Mouse (Mus musculus) macrophage (primary cell): ENCODE data around the gene 9030025P20Rik. TPM values are rescaled to one million over a fixed set of nuclear protein-coding genes. Genes with fewer than 3 reads are reported as not detected.
A peak's percentile ranks its signal among the peaks of the same experiment; 100 is the strongest.
"Not testable (repeated sequence)": the region's sequence is repeated elsewhere in the genome, so short reads cannot be mapped to it uniquely, and the experiment has no call there.

Experiments
- H3K27ac ChIP-seq: fragments of 350-480 bp; formaldehyde crosslinking; 2 replicates; pipeline ENCODE4 v1.9.0; 2021
- H3K36me3 ChIP-seq: fragments of 350-480 bp; formaldehyde crosslinking; 2 replicates; pipeline ENCODE4 v1.9.0; 2021; ENCODE audit errors: inconsistent target
- H3K4me3 ChIP-seq: fragments of 350-480 bp; formaldehyde crosslinking; 2 replicates; pipeline ENCODE4 v1.9.0; 2021; ENCODE audit errors: inconsistent target
- H3K79me2 ChIP-seq: fragments of 350-480 bp; formaldehyde crosslinking; 2 replicates; pipeline ENCODE4 v1.9.0; 2021; ENCODE audit errors: inconsistent target
- WGBS: methylation state at CpG from one replicate; pipeline ENCODE4 v1.1.7; 2026; ENCODE audit warnings: inconsistent platforms; ENCODE audit not compliant: missing documents; 5-methylcytosine and 5-hydroxymethylcytosine counted together
- polyA plus RNA-seq: library from polyadenylated mRNA; stranded (reverse); fragments of 250-400 nt; gene quantifications from 3 replicates; pipeline ENCODE4 v1.2.4, GENCODE M21; 2018; ENCODE audit warnings: inconsistent platforms
- total RNA-seq, 78 experiments: library from RNA; depleted of rRNA; stranded (reverse); fragments of 250-400 nt; gene quantifications; 1 replicate in 9 of 78; 2 replicates in 24 of 78; 3 replicates in 43 of 78; 4 replicates in 2 of 78; pipeline ENCODE4 v1.2.4; 2018; ENCODE audit warnings: inconsistent platforms in 56 of 78

Gene 9030025P20Rik
- 100 to 1,000 TPM in 21 of 26 experiments, 10 to 100 TPM in 5; 52.4 to 235 (median 165) TPM for total RNA-seq (2018; cell fraction: chromatin; rRNA removed)
- 10 to 100 TPM in 5 of 26 experiments, 1 to 10 TPM in 21; 4.2 to 15.0 (median 7.1) TPM for total RNA-seq (2018; cell fraction: cytosol; rRNA removed)
- 100 to 1,000 TPM in 7 of 26 experiments, 10 to 100 TPM in 19; 30.6 to 163 (median 77.9) TPM for total RNA-seq (2018; cell fraction: nucleus; rRNA removed)
- 4.2 to 10.6 TPM (median 4.7 TPM) in 3 replicates for polyA plus RNA-seq

GRCm38 (mm10) chr17:14978362-14979038 is at the start of gene 9030025P20Rik, which contains the start of gene Gm3417:
Gene 9030025P20Rik (plus strand): TSS chr17:14978468.
Gene Gm3417 (minus strand): TSS chr17:14978790.
- not testable (repeated sequence) for H3K79me2 ChIP-seq, H3K4me3 ChIP-seq, H3K27ac ChIP-seq, H3K36me3 ChIP-seq
- no CpG with 5 or more reads among the region's 60 CpGs for WGBS

- no peak overlapping the region for H3K4me3 ChIP-seq
- no peaks in the 10 kb centered on the region for H3K36me3 ChIP-seq
- WGBS, result 95% methylated on average over 5 of the region's 5 CpGs
- H3K27ac ChIP-seq, result no peak overlapping the region
- H3K79me2 ChIP-seq, result no peaks in the 10 kb centered on the region
These were observed 49.6 kb upstream of the 9030025P20Rik start for GRCm38 (mm10) chr17:14928631-14929030.

GRCm38 (mm10) chr17:14930697-14931096 is 47.6 kb upstream of the 9030025P20Rik start:
- H3K4me3 ChIP-seq, result no peak overlapping the region
- H3K27ac ChIP-seq, result no peak overlapping the region
- no peaks in the 10 kb centered on the region for H3K36me3 ChIP-seq
- no peaks in the 10 kb centered on the region for H3K79me2 ChIP-seq
- 12% methylated on average over 7 of the region's 7 CpGs for WGBS

- no peak overlapping the region for H3K4me3 ChIP-seq
- no peak overlapping the region for H3K27ac ChIP-seq
- H3K79me2 ChIP-seq, result no peaks in the 10 kb centered on the region
- 72% methylated on average over 5 of the region's 5 CpGs for WGBS
- H3K36me3 ChIP-seq, result no peaks in the 10 kb centered on the region
These were observed 46.8 kb upstream of the 9030025P20Rik start for GRCm38 (mm10) chr17:14931469-14931868.

- H3K27ac ChIP-seq, H3K79me2 ChIP-seq, H3K36me3 ChIP-seq, H3K4me3 ChIP-seq: not testable (repeated sequence)
- WGBS, result 97% methylated on average over 6 of the region's 14 CpGs
These were observed 43.0 kb upstream of the 9030025P20Rik start for GRCm38 (mm10) chr17:14935280-14935679.

- 96% methylated on average over 4 of the region's 5 CpGs for WGBS
- Histone ChIP-seq H3K4me3 (no peak overlapping the region), H3K27ac (no peak overlapping the region)
These were observed 42.2 kb upstream of the 9030025P20Rik start for GRCm38 (mm10) chr17:14935841-14936605.

GRCm38 (mm10) chr17:14942181-14942580 is 36.1 kb upstream of the 9030025P20Rik start:
- peak overlapping the region; percentile 99 for H3K4me3 ChIP-seq
- not testable (repeated sequence) for H3K27ac ChIP-seq, H3K36me3 ChIP-seq
- 68% methylated on average over 6 of the region's 6 CpGs for WGBS
- H3K79me2 ChIP-seq, result peaks cover 38% of the 10 kb centered on the region

More at GRCm38 (mm10) chr17:14935841-14936605, 42.2 kb upstream of the 9030025P20Rik start:
- Histone ChIP-seq H3K79me2 (no peaks in the 10 kb centered on the region), H3K36me3 (no peaks in the 10 kb centered on the region)

- Histone ChIP-seq H3K4me3 (peak within 1 kb of the TSS; percentile 99), H3K27ac (peak within 1 kb of the TSS; percentile 67), H3K36me3 (0 out of 2 replicates have a peak, but pooled peaks cover 6% of the 10 kb centered on the region), H3K79me2 (peaks cover 38% of the 10 kb centered on the region)
- WGBS, result under 1% methylated on average over 50 of the region's 54 CpGs
These were observed 35.1 kb upstream of the 9030025P20Rik start, which contains the start of the genes Wdr27 and 1600012H06Rik for GRCm38 (mm10) chr17:14943009-14943728. Gene Wdr27 (minus strand): TSS chr17:14943158. Gene 1600012H06Rik (plus strand): TSS chr17:14943184.

GRCm38 (mm10) chr17:14943729-14944059 is 34.6 kb upstream of the 9030025P20Rik start:
- 16% methylated on average over 16 of the region's 16 CpGs for WGBS
- Histone ChIP-seq H3K27ac (peak overlapping the region; percentile 67), H3K36me3 (0 out of 2 replicates have a peak, but pooled peaks cover 6% of the 10 kb centered on the region)

GRCm38 (mm10) chr17:14944551-14944950 is 33.7 kb upstream of the 9030025P20Rik start:
- Histone ChIP-seq H3K79me2 (peaks cover 38% of the 10 kb centered on the region), H3K36me3 (peaks cover 11% of the 10 kb centered on the region; the same call in 1 of the 2 replicates), H3K27ac (no peak overlapping the region), H3K4me3 (no peak overlapping the region)
- WGBS, result 100% methylated on average over 1 of the region's 1 CpGs

More at GRCm38 (mm10) chr17:14943729-14944059, 34.6 kb upstream of the 9030025P20Rik start:
- peak overlapping the region; percentile 99 for H3K4me3 ChIP-seq
- peaks cover 38% of the 10 kb centered on the region for H3K79me2 ChIP-seq

GRCm38 (mm10) chr17:14949161-14949827 is 29.0 kb upstream of the 9030025P20Rik start:
- peaks cover 26% of the 10 kb centered on the region for H3K79me2 ChIP-seq
- peaks cover 43% of the 10 kb centered on the region for H3K36me3 ChIP-seq
- no peak overlapping the region for H3K4me3 ChIP-seq
- H3K27ac ChIP-seq, result no peak overlapping the region
- WGBS, result 91% methylated on average over 7 of the region's 7 CpGs

- H3K4me3 ChIP-seq, result no peak overlapping the region
- 82% methylated on average over 8 of the region's 8 CpGs for WGBS
- H3K79me2 ChIP-seq, result peaks cover 36% of the 10 kb centered on the region
- H3K27ac ChIP-seq, result no peak overlapping the region
- peaks cover 37% of the 10 kb centered on the region for H3K36me3 ChIP-seq
These were observed 24.8 kb upstream of the 9030025P20Rik start for GRCm38 (mm10) chr17:14953452-14953851.

- Histone ChIP-seq H3K27ac (no peak overlapping the region), H3K4me3 (no peak overlapping the region), H3K79me2 (peaks cover 58% of the 10 kb centered on the region), H3K36me3 (no peaks in the 10 kb centered on the region; the same call in 1 of the 2 replicates)
- WGBS, result 53% methylated on average over 5 of the region's 5 CpGs
These were observed 19.5 kb upstream of the 9030025P20Rik start for GRCm38 (mm10) chr17:14958686-14959327.
